8 mouse cellular contexts compared by ENCODE assay signal in the genomic region with DNA sequence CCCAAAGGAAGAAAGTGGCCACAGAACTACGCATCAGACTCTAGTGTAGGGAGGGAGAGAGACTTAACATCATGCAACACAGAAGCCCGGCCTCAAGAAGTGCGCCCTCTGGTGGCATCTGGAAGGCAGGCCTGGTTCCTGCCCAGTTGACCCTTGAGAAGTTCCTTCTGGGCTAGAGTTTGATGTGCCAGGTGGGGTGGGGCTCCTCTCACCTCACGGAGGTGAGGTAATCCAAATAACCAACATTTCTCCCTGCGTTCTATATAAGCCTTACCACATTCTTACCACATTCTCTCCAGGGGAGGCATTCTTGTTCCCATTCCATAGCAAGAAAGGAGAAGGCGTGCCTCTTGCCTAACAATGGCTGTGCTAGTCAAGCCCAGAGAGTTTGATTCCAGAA. TPM values are rescaled to one million over a fixed set of nuclear protein-coding genes. Genes with fewer than 3 reads are reported as not detected.
DNase-seq lines count a peak whose midpoint lies in the region; ATAC-seq and TF ChIP-seq lines count a peak whose summit lies in the region.

No protein-coding gene starts in this region.

- dilution Hi-C loops in CH12.LX (cut with MboI; ENCODE audit: extremely low pct_ligation_motif_present, extremely low pct_unique_long_range_greater_than_20kb, low sequenced_read_pairs): no loop called here

- no peaks in the 10 kb centered on the region for H3K36me3 ChIP-seq in CH12.LX (replicated peaks in 1 of 2; ENCODE audit: control insufficient read depth in 1 of 2, insufficient read depth in 1 of 2, low read length in 1 of 2)
- H3K36me3 ChIP-seq in liver, postnatal 0 days (replicated peaks; ENCODE audit: insufficient read depth, low read length): 0 out of 2 replicates have a peak, but pooled peaks cover 1% of the 10 kb centered on the region

- in situ Hi-C loops in CH12.LX (cut with MboI; ENCODE audit: low pct_ligation_motif_present, low pct_unique_long_range_greater_than_20kb, low sequenced_read_pairs): loop anchor here (25.0 kb wide), 1 partner anchor 219 kb away; the partner anchor contains the start of gene Grrp1

- no peak for TF ChIP-seq POLR2A in CH12.LX (IDR thresholded peaks at IDR 0.05; ENCODE audit: low read depth, low read length)

- peaks cover 46% of the 10 kb centered on the region for H3K27me3 ChIP-seq in CH12.LX (replicated peaks)
- no peaks in the 10 kb centered on the region for H3K27me3 ChIP-seq in liver, postnatal 0 days (ENCODE audit: insufficient read depth, low read length)

- TF ChIP-seq EP300 in CH12.LX (IDR thresholded peaks at IDR 0.05; ENCODE audit: low read length): no peak
- TF ChIP-seq EP300 in liver, postnatal 0 days (IDR thresholded peaks at IDR 0.05; ENCODE audit: low read depth): no peak

- no peaks in the 10 kb centered on the region for H3K9me3 ChIP-seq in CH12.LX (replicated peaks; ENCODE audit: low read length)
- no peaks in the 10 kb centered on the region for H3K9me3 ChIP-seq in liver, postnatal 0 days (ENCODE audit: low read length)

- DNase-seq in B cell, adult 2 months: peak; percentile 85 to 86
- peak; percentile 70 for DNase-seq in CH12.LX (ENCODE audit: extremely low read depth)
- peak; percentile 67 for DNase-seq in c-Kit-positive CD71-positive TER-119-negative erythroid progenitor cells, embryonic 14.5 days (ENCODE audit: low read depth)
- DNase-seq in kidney, adult 9 months: peak; percentile 83
- DNase-seq in liver, postnatal 0 days: peak; percentile 86
- peak; percentile 84 for DNase-seq in retina, postnatal 1 day
- DNase-seq in urinary bladder, postnatal 4 days (ENCODE audit: low spot score in 2 of 2): peak; percentile 61 to 77

- no peaks in the 10 kb centered on the region for H3K79me2 ChIP-seq in CH12.LX (replicated peaks; ENCODE audit: control insufficient read depth, extremely low read depth, insufficient read depth, poor library complexity, severe bottlenecking)

- peak; percentile 87 to 89 for TF ChIP-seq CTCF in CH12.LX (conservative IDR thresholded peaks at IDR 0.05 in 1 of 2, IDR thresholded peaks at IDR 0.05 in 1 of 2; ENCODE audit: low read depth in 2 of 2, low read length in 2 of 2)
- peak; percentile 96 for TF ChIP-seq CTCF in liver, postnatal 0 days (IDR thresholded peaks at IDR 0.05; ENCODE audit: low read depth)

- TF ChIP-seq RAD21 in CH12.LX (IDR thresholded peaks at IDR 0.05; ENCODE audit: low read depth, low read length): peak; percentile 38

- peaks cover 7 to 15% of the 10 kb centered on the region in 2 experiments; a peak in 3 of 4 replicates for H3K4me1 ChIP-seq in CH12.LX (ENCODE audit: control insufficient read depth in 1 of 2, insufficient read depth in 2 of 2)
- peaks cover 4% of the 10 kb centered on the region; the same call in 1 of the 2 replicates for H3K4me1 ChIP-seq in liver, postnatal 0 days (ENCODE audit: insufficient read depth)

- WGBS in liver, postnatal 0 days (ENCODE audit: insufficient replicate concordance): 15% methylated on average over 6 of the region's 6 CpGs

- H3K27ac ChIP-seq in CH12.LX (ENCODE audit: insufficient read depth, low read depth): no peak overlapping the region
- no peak overlapping the region for H3K27ac ChIP-seq in liver, postnatal 0 days (ENCODE audit: low read depth)

- no peak overlapping the region for H3K4me3 ChIP-seq in CH12.LX (replicated peaks in 1 of 3; ENCODE audit: low read depth in 2 of 3, low read length in 2 of 3, poor library complexity in 1 of 3)
- no peak overlapping the region for H3K4me3 ChIP-seq in liver, postnatal 0 days (ENCODE audit: low read depth, low read length)

- H3K4me2 ChIP-seq in CH12.LX (ENCODE audit: insufficient read depth, low read depth, poor library complexity, severe bottlenecking): no peak overlapping the region
- no peak overlapping the region for H3K4me2 ChIP-seq in liver, postnatal 0 days (ENCODE audit: low read depth, low read length)

- no peak overlapping the region for H3K9ac ChIP-seq in CH12.LX (ENCODE audit: insufficient read depth, low read depth)
- no peak overlapping the region for H3K9ac ChIP-seq in liver, postnatal 0 days (replicated peaks)

- ATAC-seq in frontal cortex, adult (ENCODE audit: low TSS enrichment): peak; percentile 21; the same call in 1 of the 2 replicates
- ATAC-seq in liver, postnatal 0 days: peak; percentile 31; the same call in 1 of the 2 replicates

TF ChIP-seq in CH12.LX, 34 proteins besides CTCF, POLR2A, EP300 and RAD21:
- TF ChIP-seq SMC3 (IDR thresholded peaks at IDR 0.05; ENCODE audit: low read depth, low read length): peak; percentile 66
- no peak for TF ChIP-seq NELFE (IDR thresholded peaks at IDR 0.05; ENCODE audit: low read depth, low read length)

RNA-seq across cellular contexts. Expression of gene Stmn1, which starts 12.7 kb away (rescaled TPM):
- 39.4 and 48.0 TPM in 2 replicates for total RNA-seq in CH12.LX (2012; rRNA removed)
- 31.2 and 33.6 TPM in 2 replicates for total RNA-seq in CH12.LX (2014; rRNA removed)
- 34.7 and 38.3 TPM in 2 replicates for polyA plus RNA-seq in CH12.LX (2012; ENCODE audit: insufficient read length, low read depth)
- 249 and 258 TPM in 2 replicates for polyA plus RNA-seq in liver, postnatal 0 days (2015; fragmentation: Nextera tagmentation; extraction: Ambion mirVana)

RNA-seq across cellular contexts. Expression of gene Paqr7, which starts 15.6 kb away (rescaled TPM):
- total RNA-seq in CH12.LX (2012; rRNA removed) (1.3 and 2.7 TPM in 2 replicates), CH12.LX (2014; rRNA removed) (0.43 and 0.55 TPM in 2 replicates)
- polyA plus RNA-seq in CH12.LX (2012; ENCODE audit: insufficient read length, low read depth): 0.74 and 0.89 TPM in 2 replicates
- 12.4 and 17.8 TPM in 2 replicates for polyA plus RNA-seq in liver, postnatal 0 days (2015; fragmentation: Nextera tagmentation; extraction: Ambion mirVana)

RNA-seq across cellular contexts. Expression of gene Aunip, which starts 29.9 kb away (rescaled TPM):
- total RNA-seq in CH12.LX (2012; rRNA removed) (11.7 and 14.1 TPM in 2 replicates), CH12.LX (2014; rRNA removed) (11.5 and 14.4 TPM in 2 replicates)
- 14.9 and 17.0 TPM in 2 replicates for polyA plus RNA-seq in CH12.LX (2012; ENCODE audit: insufficient read length, low read depth)
- 6.9 and 7.1 TPM in 2 replicates for polyA plus RNA-seq in liver, postnatal 0 days (2015; fragmentation: Nextera tagmentation; extraction: Ambion mirVana)

RNA-seq across cellular contexts. Expression of gene Mtfr1l, which starts 54.3 kb away (rescaled TPM):
- 16.2 and 19.5 TPM in 2 replicates for total RNA-seq in CH12.LX (2012; rRNA removed)
- 27.8 and 34.0 TPM in 2 replicates for total RNA-seq in CH12.LX (2014; rRNA removed)
- 33.2 and 36.5 TPM in 2 replicates for polyA plus RNA-seq in CH12.LX (2012; ENCODE audit: insufficient read length, low read depth)
- 56.9 and 60.3 TPM in 2 replicates for polyA plus RNA-seq in liver, postnatal 0 days (2015; fragmentation: Nextera tagmentation; extraction: Ambion mirVana)
